Mouse (Mus musculus): ENCODE measurements around the gene Wwox. TPM values are rescaled to one million over a fixed set of nuclear protein-coding genes. Genes with fewer than 3 reads are reported as not detected.

Gene Wwox
- total and polyA plus RNA-seq, 3 experiments: 7.6 to 61.8 (median 12.2) TPM

DNA sequence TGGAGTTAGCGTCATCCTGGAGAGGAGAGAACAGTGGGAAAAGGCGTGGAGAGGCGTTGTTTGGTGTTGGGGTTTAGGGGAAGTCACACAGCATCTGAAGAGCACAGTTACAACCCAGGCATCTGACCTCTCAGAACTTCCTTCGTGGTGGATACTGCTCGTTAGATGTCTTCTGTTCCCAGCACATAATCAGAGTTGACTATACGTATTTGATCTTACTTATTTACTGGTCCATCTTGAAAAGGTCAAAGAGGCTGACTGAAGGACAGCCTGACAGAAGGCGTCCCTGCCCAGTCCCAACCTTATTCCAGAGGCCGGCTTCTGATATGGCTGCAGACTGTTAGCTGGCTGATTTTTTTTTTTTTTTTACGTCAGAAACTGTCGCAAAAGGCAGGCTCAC lies 90.1 kb downstream of the Wwox start:
- Histone ChIP-seq H3K79me2 (ENCODE audit: control insufficient read depth, insufficient read depth, low read length, poor library complexity) (no peaks in the 10 kb centered on the region), H3K4me1 (ENCODE audit: control insufficient read depth in 1 of 2, insufficient read depth in 2 of 2, low read length in 2 of 2) (no peaks in the 10 kb centered on the region), H3K27me3 (ENCODE audit: control insufficient read depth in 1 of 2, insufficient read depth in 2 of 2, low read length in 2 of 2) (no peaks in the 10 kb centered on the region), H3K9ac (ENCODE audit: control insufficient read depth, low read depth, low read length, poor library complexity, severe bottlenecking) (no peak overlapping the region), H3K4me3 (ENCODE audit: control insufficient read depth in 1 of 2, insufficient read depth in 1 of 2, low read depth in 2 of 2, low read length in 2 of 2) (no peak overlapping the region), H3K27ac (ENCODE audit: control insufficient read depth, low read depth, low read length) (no peak overlapping the region), H3K9me3 (replicated peaks; ENCODE audit: insufficient read depth, low read length) (no peaks in the 10 kb centered on the region), H3K36me3 (ENCODE audit: control insufficient read depth in 1 of 2, insufficient read depth in 2 of 2, low read length in 2 of 2) (no peaks in the 10 kb centered on the region)
- no peak for DNase-seq (ENCODE audit: low read depth, low spot score)
- TF ChIP-seq BHLHE40 (IDR thresholded peaks at IDR 0.05; ENCODE audit: borderline replicate concordance, low read depth, low read length): no peak

DNA sequence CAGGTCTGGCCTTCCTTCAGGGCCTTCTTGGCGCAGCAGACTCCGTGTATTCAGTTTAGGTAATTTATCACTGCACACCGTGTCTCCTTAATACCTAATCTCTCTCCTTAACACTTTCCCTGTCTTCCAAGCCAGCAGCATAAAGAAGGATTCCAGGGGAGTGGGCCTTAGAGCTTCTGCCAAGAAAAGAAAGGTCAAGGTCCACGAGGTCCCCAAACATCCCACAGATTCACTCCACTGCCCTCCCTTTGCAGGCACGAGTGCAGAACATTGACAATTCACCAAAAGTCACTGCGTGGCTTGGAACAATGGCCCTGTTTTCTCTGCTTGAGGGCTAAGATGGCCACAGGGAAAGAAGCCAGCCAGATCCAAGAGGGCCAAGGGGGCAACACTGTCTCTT lies 96.7 kb downstream of the Wwox start:
- TF ChIP-seq MEF2A (IDR thresholded peaks at IDR 0.05; ENCODE audit: extremely low read depth, insufficient replicate concordance, low read depth, low read length, poor library complexity, severe bottlenecking) (no peak), ETS1 (IDR thresholded peaks at IDR 0.05; ENCODE audit: low read depth, low read length) (no peak), EP300 (IDR thresholded peaks at IDR 0.05; ENCODE audit: low read depth in 1 of 2, low read length in 2 of 2) (no peak), GABPA (IDR thresholded peaks at IDR 0.05; ENCODE audit: low read depth, low read length) (no peak), ZC3H11A (IDR thresholded peaks at IDR 0.05; ENCODE audit: low read depth, low read length) (no peak), E2F4 (IDR thresholded peaks at IDR 0.05; ENCODE audit: borderline replicate concordance, low read depth, low read length) (no peak), GATA1 (IDR thresholded peaks at IDR 0.05; ENCODE audit: low read depth, low read length) (no peak), ZKSCAN1 (IDR thresholded peaks at IDR 0.05; ENCODE audit: low read depth, low read length) (no peak), SIN3A (IDR thresholded peaks at IDR 0.05; ENCODE audit: low read length) (no peak), RCOR1 (IDR thresholded peaks at IDR 0.05; ENCODE audit: low read depth, low read length) (no peak), CHD1 (IDR thresholded peaks at IDR 0.05; ENCODE audit: low read depth, low read length) (no peak), USF2 (IDR thresholded peaks at IDR 0.05; ENCODE audit: borderline replicate concordance in 1 of 2, insufficient read depth in 1 of 2, low read depth in 1 of 2, low read length in 2 of 2) (no peak), POLR2AphosphoS2 (IDR thresholded peaks at IDR 0.05; ENCODE audit: low read length) (no peak), ZMIZ1 (IDR thresholded peaks at IDR 0.05; ENCODE audit: low read depth, low read length) (no peak), TBP (IDR thresholded peaks at IDR 0.05; ENCODE audit: low read depth, low read length) (no peak), ELF1 (IDR thresholded peaks at IDR 0.05; ENCODE audit: low read depth, low read length) (no peak), TAL1 (IDR thresholded peaks at IDR 0.05; ENCODE audit: low read length) (no peak), CTCF (IDR thresholded peaks at IDR 0.05 in 2 of 3, conservative IDR thresholded peaks at IDR 0.05 in 1 of 3; ENCODE audit: control insufficient read depth in 1 of 3, insufficient read depth in 1 of 3, low read depth in 2 of 3, low read length in 3 of 3, poor library complexity in 1 of 3, severe bottlenecking in 1 of 3) (no peak), ZNF384 (IDR thresholded peaks at IDR 0.05; ENCODE audit: low read depth, low read length) (no peak)
- H3K4me3 ChIP-seq (ENCODE audit: control insufficient read depth in 1 of 2, insufficient read depth in 1 of 2, low read depth in 2 of 2, low read length in 2 of 2): no peak overlapping the region
- no peaks in the 10 kb centered on the region for H3K4me1 ChIP-seq (ENCODE audit: control insufficient read depth in 1 of 2, insufficient read depth in 2 of 2, low read length in 2 of 2)
- H3K36me3 ChIP-seq (ENCODE audit: control insufficient read depth in 1 of 2, insufficient read depth in 2 of 2, low read length in 2 of 2): no peaks in the 10 kb centered on the region
- DNase-seq (ENCODE audit: low read depth, low spot score): no peak
- no peaks in the 10 kb centered on the region for H3K9me3 ChIP-seq (replicated peaks; ENCODE audit: insufficient read depth, low read length)
- H3K27ac ChIP-seq (ENCODE audit: control insufficient read depth, low read depth, low read length): no peak overlapping the region
- no peaks in the 10 kb centered on the region for H3K27me3 ChIP-seq (ENCODE audit: control insufficient read depth in 1 of 2, insufficient read depth in 2 of 2, low read length in 2 of 2)
- H3K9ac ChIP-seq (ENCODE audit: control insufficient read depth, low read depth, low read length, poor library complexity, severe bottlenecking): no peak overlapping the region
- H3K79me2 ChIP-seq (ENCODE audit: control insufficient read depth, insufficient read depth, low read length, poor library complexity): no peaks in the 10 kb centered on the region
